In genomic region chr10:61991481-61992424, GRCm38 (mm10) we compare ENCODE assay signal across 14 mouse cellular contexts. TPM values are rescaled to one million over a fixed set of nuclear protein-coding genes. Genes with fewer than 3 reads are reported as not detected.
A peak's percentile ranks its signal among the peaks of the same experiment; 100 is the strongest.
DNase-seq lines count a peak whose midpoint lies in the region; ATAC-seq and TF ChIP-seq lines count a peak whose summit lies in the region.
"Had no signal": no experiment of that assay in that cellular context is flagged by ENCODE, and none has a peak within 500 bp of the region (broad histone marks: within the 10 kb centered on the region; RNA-seq: fewer than 3 reads in every experiment).

No protein-coding gene starts in this region.

- no peaks in the 10 kb centered on the region for H3K27me3 ChIP-seq in forebrain, postnatal 0 days (ENCODE audit: insufficient read depth, low read length)
- H3K27me3 ChIP-seq in forebrain, embryonic 15.5 days, result no peaks in the 10 kb centered on the region
- no peaks in the 10 kb centered on the region for H3K27me3 ChIP-seq in liver, postnatal 0 days (ENCODE audit: insufficient read depth, low read length)
- H3K27me3 ChIP-seq: hindbrain, embryonic 15.5 days had no signal

- no peak overlapping the region for H3K4me3 ChIP-seq in forebrain, postnatal 0 days (ENCODE audit: low read depth, low read length)
- H3K4me3 ChIP-seq in forebrain, embryonic 15.5 days, result no peak overlapping the region
- no peak overlapping the region for H3K4me3 ChIP-seq in liver, postnatal 0 days (ENCODE audit: low read depth, low read length)
- H3K4me3 ChIP-seq: embryonic facial prominence, embryonic 10.5 days; hindbrain, embryonic 15.5 days; limb, embryonic 10.5 days had no signal

- H3K4me2 ChIP-seq in forebrain, postnatal 0 days (ENCODE audit: low read depth), result no peak overlapping the region
- H3K4me2 ChIP-seq in forebrain, embryonic 15.5 days (replicated peaks), result no peak overlapping the region
- H3K4me2 ChIP-seq in liver, postnatal 0 days (ENCODE audit: low read depth, low read length), result no peak overlapping the region
- H3K4me2 ChIP-seq: hindbrain, embryonic 15.5 days had no signal

- no peak for ATAC-seq in forebrain, postnatal 0 days
- ATAC-seq in forebrain, embryonic 15.5 days (replicated peaks), result no peak
- ATAC-seq in liver, postnatal 0 days, result no peak
- ATAC-seq in megakaryocyte, adult 5-6 weeks (ENCODE audit: poor library complexity, severe bottlenecking), result peak; percentile 15; the same call in 1 of the 2 replicates

- H3K9ac ChIP-seq in forebrain, postnatal 0 days, result no peak overlapping the region
- H3K9ac ChIP-seq in forebrain, embryonic 15.5 days (replicated peaks), result no peak overlapping the region
- no peak overlapping the region for H3K9ac ChIP-seq in liver, postnatal 0 days (replicated peaks)
- H3K9ac ChIP-seq: hindbrain, embryonic 15.5 days had no signal

- TF ChIP-seq CTCF in forebrain, postnatal 0 days (IDR thresholded peaks at IDR 0.05; ENCODE audit: low read depth), result peak; percentile 24
- peak; percentile 20; the same call in 1 of the 2 replicates for TF ChIP-seq CTCF in liver, postnatal 0 days (IDR thresholded peaks at IDR 0.05; ENCODE audit: low read depth)

- no peak for DNase-seq in forebrain, postnatal 0 days
- no peak for DNase-seq in liver, postnatal 0 days
- DNase-seq in liver (no peak), ES-CJ7 (ENCODE audit: low read depth, low spot score) (peak; percentile 81)
- no peak for DNase-seq in embryo, embryonic 10 days (ENCODE audit: low spot score)
- no peak for DNase-seq in cerebellum, adult 11-12 months
- DNase-seq: B cell, adult 2 months; cerebellum, adult 18-20 months; heart, postnatal 10 days had no signal

- WGBS in forebrain, postnatal 0 days, result 34% methylated on average over 11 of the region's 11 CpGs
- 29% methylated on average over 11 of the region's 11 CpGs for WGBS in forebrain, embryonic 15.5 days
- 17% methylated on average over 11 of the region's 11 CpGs for WGBS in liver, postnatal 0 days (ENCODE audit: insufficient replicate concordance)

- H3K27ac ChIP-seq in forebrain, postnatal 0 days (ENCODE audit: low read depth, low read length), result no peak overlapping the region
- no peak overlapping the region for H3K27ac ChIP-seq in forebrain, embryonic 15.5 days (replicated peaks)
- no peak overlapping the region for H3K27ac ChIP-seq in liver, postnatal 0 days (ENCODE audit: low read depth)
- H3K27ac ChIP-seq: embryonic facial prominence, embryonic 10.5 days; hindbrain, embryonic 15.5 days; limb, embryonic 10.5 days had no signal

- no peaks in the 10 kb centered on the region for H3K9me3 ChIP-seq in forebrain, postnatal 0 days (ENCODE audit: low read length)
- no peaks in the 10 kb centered on the region for H3K9me3 ChIP-seq in forebrain, embryonic 15.5 days
- H3K9me3 ChIP-seq in liver, postnatal 0 days (ENCODE audit: low read length), result no peaks in the 10 kb centered on the region
- H3K9me3 ChIP-seq: embryonic facial prominence, embryonic 10.5 days; hindbrain, embryonic 15.5 days; limb, embryonic 10.5 days had no signal

- no peak for TF ChIP-seq EP300 in liver, postnatal 0 days (IDR thresholded peaks at IDR 0.05; ENCODE audit: low read depth)

- H3K36me3 ChIP-seq in forebrain, postnatal 0 days (ENCODE audit: insufficient read depth), result no peaks in the 10 kb centered on the region
- H3K36me3 ChIP-seq in forebrain, embryonic 15.5 days, result no peaks in the 10 kb centered on the region
- H3K36me3 ChIP-seq in liver, postnatal 0 days (replicated peaks; ENCODE audit: insufficient read depth, low read length), result no peaks in the 10 kb centered on the region
- H3K36me3 ChIP-seq: embryonic facial prominence, embryonic 10.5 days; hindbrain, embryonic 15.5 days; limb, embryonic 10.5 days had no signal

- H3K4me1 ChIP-seq in forebrain, postnatal 0 days (ENCODE audit: insufficient read depth), result no peaks in the 10 kb centered on the region
- no peaks in the 10 kb centered on the region for H3K4me1 ChIP-seq in forebrain, embryonic 15.5 days
- no peaks in the 10 kb centered on the region for H3K4me1 ChIP-seq in liver, postnatal 0 days (ENCODE audit: insufficient read depth)
- H3K4me1 ChIP-seq: embryonic facial prominence, embryonic 10.5 days; hindbrain, embryonic 15.5 days had no signal

RNA-seq across cellular contexts. Expression of gene Col13a1, which starts 12.8 kb away (rescaled TPM):
- 2.4 and 3.7 TPM in 2 replicates for total RNA-seq in forebrain, postnatal 0 days (2014; rRNA removed)
- 1.1 and 1.6 TPM in 2 replicates for polyA plus RNA-seq in forebrain, postnatal 0 days (2015; fragmentation: Nextera tagmentation; extraction: Ambion mirVana)
- 0.78 and 1.1 TPM in 2 replicates for polyA plus RNA-seq in forebrain, embryonic 15.5 days (2015; fragmentation: Nextera tagmentation; extraction: Ambion mirVana)
- polyA plus RNA-seq in liver, postnatal 0 days (2015; fragmentation: Nextera tagmentation; extraction: Ambion mirVana), result 1.5 and 1.6 TPM in 2 replicates
- not detected in 2 replicates for total RNA-seq in megakaryocyte, adult 5-6 weeks (2015)
- total RNA-seq in megakaryocyte, adult 5-6 weeks (2017), result not detected in 2 replicates
